8 mouse cellular contexts compared by ENCODE assay signal in genomic region chr14:20451765-20452331, GRCm38 (mm10). TPM values are rescaled to one million over a fixed set of nuclear protein-coding genes. Genes with fewer than 3 reads are reported as not detected.
DNase-seq lines count a peak whose midpoint lies in the region; ATAC-seq and TF ChIP-seq lines count a peak whose summit lies in the region.

Gene Cfap70, minus strand, starts transcription at chr14:20452226.

- 2% methylated on average over 15 of the region's 15 CpGs for WGBS in forebrain, embryonic 13.5 days
- WGBS in lung, embryonic 15.5 days, result 3% methylated on average over 15 of the region's 15 CpGs

- no peak within 1 kb of the TSS; the same call in 1 of the 2 replicates for H3K27ac ChIP-seq in forebrain, embryonic 13.5 days
- H3K27ac ChIP-seq in layer of hippocampus, adult 2 months, result peak within 1 kb of the TSS; percentile 53
- no peak within 1 kb of the TSS for H3K27ac ChIP-seq in lung, embryonic 15.5 days

- peak; percentile 49 for DNase-seq in brain, embryonic 18.5 days (ENCODE audit: low read depth, low spot score)
- DNase-seq in heart, postnatal 4 days, result peak; percentile 70
- peak in 1 of 2 experiments; percentile 49 for DNase-seq in layer of hippocampus, adult 2 months (ENCODE audit: low spot score in 2 of 2)
- DNase-seq in ovary, postnatal 14 days (ENCODE audit: low spot score), result peak; percentile 74
- peak; percentile 75 for DNase-seq in thymus, postnatal 14 days

- H3K4me2 ChIP-seq in forebrain, embryonic 13.5 days, result peak within 1 kb of the TSS; percentile 60
- H3K4me2 ChIP-seq in lung, embryonic 15.5 days, result peak within 1 kb of the TSS; percentile 67

- H3K9me3 ChIP-seq in E14TG2a.4 (ENCODE audit: low read length), result no peaks in the 10 kb centered on the region
- no peaks in the 10 kb centered on the region for H3K9me3 ChIP-seq in forebrain, embryonic 13.5 days (replicated peaks)
- no peaks in the 10 kb centered on the region for H3K9me3 ChIP-seq in lung, embryonic 15.5 days

- H3K9ac ChIP-seq in forebrain, embryonic 13.5 days, result peak within 1 kb of the TSS; percentile 45
- H3K9ac ChIP-seq in lung, embryonic 15.5 days, result peak within 1 kb of the TSS; percentile 35; the same call in 1 of the 2 replicates

- TF ChIP-seq CTCF in E14TG2a.4 (conservative IDR thresholded peaks at IDR 0.05; ENCODE audit: low read length), result no peak
- no peak for TF ChIP-seq CTCF in layer of hippocampus, adult 2 months (conservative IDR thresholded peaks at IDR 0.05)

- peaks cover 16% of the 10 kb centered on the region for H3K36me3 ChIP-seq in E14TG2a.4 (ENCODE audit: insufficient read depth, low read length)
- no peaks in the 10 kb centered on the region for H3K36me3 ChIP-seq in forebrain, embryonic 13.5 days (ENCODE audit: poor library complexity, severe bottlenecking)
- H3K36me3 ChIP-seq in lung, embryonic 15.5 days, result peaks cover 8% of the 10 kb centered on the region

- peaks cover 35% of the 10 kb centered on the region for H3K4me1 ChIP-seq in E14TG2a.4 (replicated peaks; ENCODE audit: low read depth, low read length)
- H3K4me1 ChIP-seq in forebrain, embryonic 13.5 days, result peaks cover 11% of the 10 kb centered on the region
- H3K4me1 ChIP-seq in lung, embryonic 15.5 days, result 0 out of 2 replicates have a peak, but pooled peaks cover 4% of the 10 kb centered on the region

- no peaks in the 10 kb centered on the region for H3K27me3 ChIP-seq in E14TG2a.4 (ENCODE audit: insufficient read depth, low read length)
- no peaks in the 10 kb centered on the region for H3K27me3 ChIP-seq in forebrain, embryonic 13.5 days
- no peaks in the 10 kb centered on the region for H3K27me3 ChIP-seq in lung, embryonic 15.5 days

- ATAC-seq in forebrain, embryonic 13.5 days, result peak; percentile 55
- peak; percentile 42; the same call in 1 of the 2 replicates for ATAC-seq in lung, embryonic 15.5 days (ENCODE audit: borderline replicate concordance, extremely low read depth, low FRiP score, low TSS enrichment)

- H3K4me3 ChIP-seq in E14TG2a.4 (replicated peaks; ENCODE audit: low read length), result peak within 1 kb of the TSS; percentile 80
- H3K4me3 ChIP-seq in forebrain, embryonic 13.5 days, result peak within 1 kb of the TSS; percentile 38
- H3K4me3 ChIP-seq in layer of hippocampus, adult 2 months, result peak within 1 kb of the TSS; percentile 43
- peak within 1 kb of the TSS; percentile 43 for H3K4me3 ChIP-seq in lung, embryonic 15.5 days

RNA-seq across cellular contexts. Expression of gene Cfap70, which starts in this region (rescaled TPM):
- 0.45 and 1.6 TPM in 2 replicates for polyA plus RNA-seq in forebrain, embryonic 13.5 days (2015; fragmentation: Nextera tagmentation; extraction: Ambion mirVana)
- under 1 TPM; 0.29 to 0.54 TPM for total RNA-seq in heart, postnatal 4 days (2021)
- 1 to 10 TPM in 1 of 2 experiments, under 1 TPM in 1; 0.51 to 1.4 TPM for total RNA-seq in layer of hippocampus, adult 2 months (2021)
- 1.5 and 1.7 TPM in 2 replicates for polyA plus RNA-seq in lung, embryonic 15.5 days (2015; fragmentation: Nextera tagmentation; extraction: Ambion mirVana)

Comparison
In these comparisons a context has a peak if more than half of its experiments do, and no peak if none do; other contexts are left out.
1. Peak in DNase-seq in heart, postnatal 4 days; RNA of the gene not detected or under 1 TPM.